Mouse (Mus musculus) T-helper 1 cell (primary cell): ENCODE measurements around the gene Ctnnb1.

Experiments
- in situ Hi-C: fragments of 300-600 bp; cut with MboI, MseI; formaldehyde crosslinking; loops from one replicate; pipeline ENCODE4 v1.15.1; 2025; ENCODE audit warnings: high pct_unique_total_duplicates

Gene Ctnnb1

GRCm38 (mm10) chr9:120929081-120929480 lies at the start of gene Ctnnb1:
Gene Ctnnb1 (plus strand): TSS chr9:120929216.
- in situ Hi-C loops: no loop called here

GRCm38 (mm10) chr9:120880286-120880685 lies 48.7 kb upstream of the Ctnnb1 start:
- in situ Hi-C loops: no loop called here

GRCm38 (mm10) chr9:120881121-120881520 lies 47.9 kb upstream of the Ctnnb1 start:
- in situ Hi-C loops: no loop called here

GRCm38 (mm10) chr9:120881839-120882238 lies 47.2 kb upstream of the Ctnnb1 start:
- in situ Hi-C loops: no loop called here

GRCm38 (mm10) chr9:120884726-120885125 lies 44.3 kb upstream of the Ctnnb1 start:
- in situ Hi-C loops: no loop called here

- in situ Hi-C loops: no loop called here
These were observed 41.4 kb upstream of the Ctnnb1 start for GRCm38 (mm10) chr9:120887631-120888030.

GRCm38 (mm10) chr9:120893435-120893834 lies 35.6 kb upstream of the Ctnnb1 start:
- in situ Hi-C loops: no loop called here

- in situ Hi-C loops: no loop called here
These were observed 35.0 kb upstream of the Ctnnb1 start for GRCm38 (mm10) chr9:120893971-120894370.

GRCm38 (mm10) chr9:120894376-120894775 lies 34.6 kb upstream of the Ctnnb1 start:
- in situ Hi-C loops: no loop called here

GRCm38 (mm10) chr9:120896502-120896901 lies 32.5 kb upstream of the Ctnnb1 start:
- in situ Hi-C loops: no loop called here

- in situ Hi-C loops: no loop called here
These were observed 31.7 kb upstream of the Ctnnb1 start for GRCm38 (mm10) chr9:120897269-120897668.

- in situ Hi-C loops: no loop called here
These were observed 29.2 kb upstream of the Ctnnb1 start for GRCm38 (mm10) chr9:120899833-120900232.

GRCm38 (mm10) chr9:120900338-120901274 lies 28.4 kb upstream of the Ctnnb1 start:
- in situ Hi-C loops: no loop called here

- in situ Hi-C loops: no loop called here
These were observed 26.5 kb upstream of the Ctnnb1 start for GRCm38 (mm10) chr9:120902562-120902961.

GRCm38 (mm10) chr9:120908461-120908860 lies 20.6 kb upstream of the Ctnnb1 start:
- in situ Hi-C loops: no loop called here

- in situ Hi-C loops: no loop called here
These were observed 15.9 kb upstream of the Ctnnb1 start for GRCm38 (mm10) chr9:120913152-120913551.

- in situ Hi-C loops: no loop called here
These were observed 14.6 kb upstream of the Ctnnb1 start for GRCm38 (mm10) chr9:120914429-120914828.

- in situ Hi-C loops: loop anchor here (5.0 kb wide), 1 partner anchor 457 kb away; no protein-coding TSS in a partner anchor
These were observed 14.0 kb upstream of the Ctnnb1 start for GRCm38 (mm10) chr9:120914877-120915459.

GRCm38 (mm10) chr9:120917619-120918018 lies 11.4 kb upstream of the Ctnnb1 start:
- in situ Hi-C loops: loop anchor here (5.0 kb wide), 1 partner anchor 455 kb away; no protein-coding TSS in a partner anchor

- in situ Hi-C loops: loop anchor here (5.0 kb wide), 1 partner anchor 454 kb away; no protein-coding TSS in a partner anchor
These were observed 10.8 kb upstream of the Ctnnb1 start for GRCm38 (mm10) chr9:120918211-120918610.

- in situ Hi-C loops: loop anchor here (5.0 kb wide), 1 partner anchor 454 kb away; no protein-coding TSS in a partner anchor
These were observed 10.4 kb upstream of the Ctnnb1 start for GRCm38 (mm10) chr9:120918642-120919041.

GRCm38 (mm10) chr9:120919130-120919529 lies 9.9 kb upstream of the Ctnnb1 start:
- in situ Hi-C loops: loop anchor here (5.0 kb wide), 1 partner anchor 453 kb away; no protein-coding TSS in a partner anchor
